Mouse (Mus musculus) left cerebral cortex, adult 18-20 months (tissue): ENCODE data around the gene Tenm1. TPM values are rescaled to one million over a fixed set of nuclear protein-coding genes. Genes with fewer than 3 reads are reported as not detected.
A peak's percentile ranks its signal among the peaks of the same experiment; 100 is the strongest.

ENCODE experiments used
- DNase-seq, 2 experiments: peaks; one replicate each; pipeline ENCODE4 v3.0.0; 2021 to 2022; ENCODE audit warnings: low spot score in 2 of 2, mixed read lengths in 1 of 2
- total RNA-seq, 2 experiments: library from RNA; stranded (reverse); gene quantifications; 2 replicates each; pipeline ENCODE4 v1.2.3; 2021

Gene Tenm1
- total RNA-seq, 2 experiments from 2014 or later, result 40.6 to 40.7 TPM

DNA sequence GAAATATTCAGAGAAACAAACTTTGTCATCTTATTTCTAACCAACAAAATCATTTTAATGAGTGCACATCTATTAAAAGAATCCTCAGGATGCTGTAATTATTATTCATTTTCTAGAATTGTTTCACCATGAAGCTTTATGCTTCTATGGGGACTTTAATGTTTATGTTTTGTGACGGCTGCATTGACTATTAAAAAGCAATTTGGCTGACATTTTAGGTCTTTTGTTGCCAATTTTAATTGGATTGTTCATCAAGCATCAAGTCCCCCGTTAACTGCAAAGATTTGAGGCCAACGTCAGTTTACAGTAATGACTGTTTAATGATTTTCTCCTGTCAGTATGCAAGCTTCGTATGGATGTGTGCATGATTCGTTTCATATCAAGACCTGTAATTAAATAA, 461.3 kb downstream of the Tenm1 start:
- DNase-seq, result no peak

GRCm38 (mm10) chrX:42861731-42862130, 567.2 kb downstream of the Tenm1 start:
- DNase-seq, result no peak

GRCm38 (mm10) chrX:42781566-42781965, 647.4 kb downstream of the Tenm1 start:
- no peak for DNase-seq

DNA sequence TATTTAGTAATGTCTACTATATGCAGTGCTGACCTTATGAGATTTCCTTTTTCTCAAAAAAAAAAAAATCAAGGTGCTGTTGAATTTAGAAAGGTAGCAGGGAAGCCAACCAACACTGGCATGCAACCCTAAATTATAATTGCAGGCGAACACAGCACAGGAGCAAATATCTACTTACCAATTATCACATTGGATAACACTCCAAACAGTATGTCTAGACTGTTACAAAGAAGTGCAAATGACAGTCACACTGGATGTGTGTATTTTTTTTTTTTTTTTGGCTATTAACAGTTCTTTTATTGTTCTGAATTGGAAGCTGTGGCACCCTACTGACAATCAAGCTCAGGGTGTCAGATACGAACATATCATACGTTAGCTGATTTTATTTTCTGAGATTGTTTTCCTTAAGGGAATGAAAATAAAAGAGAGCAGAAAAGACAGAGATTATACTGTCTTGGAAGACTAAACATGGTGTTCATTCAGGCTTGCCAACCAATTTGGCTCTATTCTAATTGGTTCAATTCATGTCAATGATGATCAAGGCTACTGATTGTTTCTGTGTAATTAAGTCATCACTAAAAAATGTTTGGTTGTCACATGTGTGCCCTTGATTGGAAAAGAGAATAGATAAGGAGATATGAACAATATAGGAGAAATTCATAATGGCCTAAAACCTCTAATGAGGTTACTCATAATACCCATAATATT, 710.7 kb downstream of the Tenm1 start:
- no peak for DNase-seq

- DNase-seq, result no peak
These were observed 728.6 kb downstream of the Tenm1 start for GRCm38 (mm10) chrX:42700291-42700690.

DNA sequence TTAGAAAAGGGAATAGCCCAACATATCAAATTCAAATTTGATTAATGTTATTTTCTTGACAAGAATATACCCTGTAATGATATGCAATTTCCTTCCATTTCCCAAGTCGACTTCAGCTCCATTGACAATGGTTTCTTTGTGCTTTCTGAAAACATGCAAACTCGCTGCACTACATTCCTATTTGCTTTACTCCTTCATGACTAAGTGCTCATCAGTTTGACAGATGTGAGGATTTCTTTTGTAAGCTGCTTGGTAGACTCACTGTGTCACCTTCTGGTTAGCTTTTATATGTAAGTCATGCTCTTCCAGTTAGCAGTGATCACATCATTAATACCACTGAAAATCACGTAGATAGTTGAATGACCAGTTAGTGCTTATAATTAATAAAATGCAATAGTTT, 781.8 kb downstream of the Tenm1 start:
- no peak for DNase-seq

DNA sequence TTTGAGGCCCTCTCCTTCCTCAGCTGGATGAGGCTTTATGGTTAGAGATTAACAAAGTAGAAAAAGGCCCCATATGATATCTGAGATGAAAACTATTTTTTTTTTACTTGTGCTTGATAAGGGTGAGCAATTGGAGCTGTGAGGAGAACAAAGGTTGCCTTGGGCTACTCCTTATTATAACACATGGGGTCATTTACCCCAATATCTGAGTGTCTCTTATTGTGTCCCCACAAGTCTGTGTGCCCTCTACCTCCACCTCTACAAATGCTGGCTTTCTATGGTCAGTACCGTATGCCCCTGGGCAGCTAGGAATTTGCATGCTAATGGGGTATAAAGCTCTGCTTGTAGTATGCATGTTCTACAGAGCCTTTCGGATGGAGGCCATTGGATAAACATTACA, 848.4 kb downstream of the Tenm1 start:
- no peak for DNase-seq

DNA sequence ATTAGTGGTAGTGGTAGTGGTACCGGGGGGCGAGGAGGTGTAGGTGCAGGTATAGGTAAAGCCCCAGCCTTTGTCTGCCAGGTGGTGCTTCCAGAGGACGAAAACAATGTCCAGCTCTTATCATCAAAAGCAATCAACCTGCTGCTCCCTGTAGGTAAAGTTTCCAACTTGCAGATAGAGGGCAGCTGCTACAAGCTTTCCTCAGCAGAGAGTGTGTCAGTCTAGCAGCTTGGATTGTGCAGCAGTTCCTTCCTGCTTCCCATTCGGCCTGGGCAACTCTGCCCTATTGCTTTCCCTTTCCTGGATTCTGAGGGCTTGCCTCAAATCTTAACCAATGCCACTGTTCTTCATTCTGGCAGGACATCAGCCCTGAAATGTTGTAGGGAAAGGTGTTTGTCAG, 870.2 kb downstream of the Tenm1 start:
- DNase-seq, result no peak

DNA sequence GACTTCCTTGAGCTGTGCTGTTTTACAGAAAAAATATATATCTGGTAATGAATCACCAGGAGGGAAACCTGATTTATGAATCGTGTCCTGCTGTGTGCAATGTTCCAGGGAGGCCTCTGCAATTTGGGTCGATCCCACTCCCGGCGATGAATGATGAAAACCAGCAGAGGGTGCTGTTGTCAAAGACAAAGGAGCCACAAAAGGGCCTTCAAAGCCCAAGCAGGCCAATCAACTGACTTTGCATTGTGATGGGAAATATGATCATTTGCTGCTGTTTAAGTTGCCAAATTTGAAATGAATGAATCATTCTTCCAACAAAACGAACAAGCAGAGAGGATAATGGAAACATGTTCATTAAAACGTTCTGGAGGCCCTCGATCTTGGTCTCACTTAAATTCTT, 871.6 kb downstream of the Tenm1 start:
- DNase-seq, result peak; percentile 42 to 64

- no peak for DNase-seq
These were observed 880.4 kb downstream of the Tenm1 start for GRCm38 (mm10) chrX:42548513-42548912.

DNA sequence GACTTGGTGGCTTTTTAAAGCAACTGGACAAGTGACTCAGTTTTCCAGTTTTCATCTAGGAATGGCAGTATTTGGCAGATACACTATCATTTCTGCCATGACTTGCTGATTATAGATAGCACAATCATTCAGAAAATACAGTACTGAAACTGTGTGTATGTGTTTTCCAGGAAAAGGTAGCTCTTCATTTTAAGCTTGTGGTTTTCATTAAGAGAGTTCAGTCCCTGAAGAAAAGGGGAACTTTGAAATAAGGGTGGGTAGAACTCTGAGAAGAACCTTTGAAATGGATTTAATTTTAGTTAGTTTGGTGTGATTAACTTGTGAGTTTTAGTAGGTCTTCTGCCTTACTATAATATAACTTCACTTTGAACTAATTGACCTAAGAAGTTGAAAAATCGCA, 883.9 kb downstream of the Tenm1 start:
- no peak for DNase-seq

- peak; percentile 69 to 72 for DNase-seq
These were observed 888.2 kb downstream of the Tenm1 start for GRCm38 (mm10) chrX:42540756-42541053.

GRCm38 (mm10) chrX:42540030-42540755, 888.7 kb downstream of the Tenm1 start:
- peak in 1 of 2 experiments; percentile 6 for DNase-seq

GRCm38 (mm10) chrX:42530703-42531102, 898.2 kb downstream of the Tenm1 start:
- DNase-seq, result no peak

DNA sequence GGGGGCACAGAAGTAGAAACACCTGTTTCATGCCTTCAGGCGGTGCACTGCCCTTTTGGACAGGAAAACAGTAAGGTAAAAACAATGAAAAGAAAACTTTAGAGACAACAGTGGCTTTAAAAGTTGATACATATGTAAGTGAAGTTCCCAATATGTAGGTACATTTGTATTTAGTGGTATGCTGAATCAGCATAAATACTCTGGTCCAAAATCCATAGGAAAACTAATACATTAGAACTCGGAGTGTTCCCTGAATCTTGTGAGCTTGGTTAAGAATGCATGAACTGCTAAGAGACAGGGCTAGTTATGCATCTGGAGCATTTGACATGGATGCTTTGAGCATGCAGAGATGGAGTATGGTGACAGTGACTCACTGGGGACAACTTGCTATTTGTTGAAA, 906.1 kb downstream of the Tenm1 start:
- no peak for DNase-seq

- DNase-seq, result no peak
These were observed 916.4 kb downstream of the Tenm1 start for GRCm38 (mm10) chrX:42512567-42512966.

- DNase-seq, result no peak
These were observed 917.8 kb downstream of the Tenm1 start for GRCm38 (mm10) chrX:42511105-42511504.

DNA sequence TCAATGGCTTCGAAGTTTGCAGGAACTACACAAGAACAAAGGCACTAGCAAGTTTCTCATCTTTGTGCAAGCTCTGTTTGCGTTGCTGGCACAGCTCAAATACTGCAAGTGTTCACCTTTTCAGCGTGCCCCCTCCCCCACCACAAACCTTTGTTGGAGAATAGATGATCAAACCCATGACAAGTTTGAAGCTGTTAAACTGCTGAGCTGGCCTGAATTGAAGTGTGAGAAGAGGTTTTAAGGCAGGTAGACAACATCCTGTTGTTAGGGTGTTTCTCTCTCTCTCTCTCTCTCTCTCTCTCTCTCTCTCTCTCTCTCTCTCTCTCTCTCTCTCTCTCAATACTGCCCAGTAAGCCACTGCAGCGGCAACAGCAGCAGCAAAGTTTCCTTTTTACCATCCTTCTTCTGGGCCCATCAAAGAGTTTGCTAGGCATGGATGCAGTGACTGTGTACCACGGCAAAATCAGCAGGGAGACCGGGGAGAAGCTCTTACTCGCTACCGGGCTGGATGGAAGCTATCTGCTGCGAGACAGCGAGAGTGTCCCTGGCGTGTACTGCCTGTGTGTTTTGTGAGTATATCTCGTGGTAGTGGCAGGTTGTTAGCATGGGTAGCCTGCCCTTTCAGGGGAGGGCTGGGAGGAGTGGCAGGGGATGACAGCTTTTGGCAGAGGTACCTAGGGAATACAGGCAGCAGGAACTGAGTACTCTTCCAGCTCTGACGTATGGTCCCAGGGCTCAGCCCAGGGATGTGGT, 926.5 kb downstream of the Tenm1 start, which contains the start of gene Sh2d1a:
Sh2d1a (plus strand) TSS at position 163 of the 753 bp plus-strand sequence.
- no peak for DNase-seq

GRCm38 (mm10) chrX:42500538-42500937, 928.4 kb downstream of the Tenm1 start:
- no peak for DNase-seq

DNA sequence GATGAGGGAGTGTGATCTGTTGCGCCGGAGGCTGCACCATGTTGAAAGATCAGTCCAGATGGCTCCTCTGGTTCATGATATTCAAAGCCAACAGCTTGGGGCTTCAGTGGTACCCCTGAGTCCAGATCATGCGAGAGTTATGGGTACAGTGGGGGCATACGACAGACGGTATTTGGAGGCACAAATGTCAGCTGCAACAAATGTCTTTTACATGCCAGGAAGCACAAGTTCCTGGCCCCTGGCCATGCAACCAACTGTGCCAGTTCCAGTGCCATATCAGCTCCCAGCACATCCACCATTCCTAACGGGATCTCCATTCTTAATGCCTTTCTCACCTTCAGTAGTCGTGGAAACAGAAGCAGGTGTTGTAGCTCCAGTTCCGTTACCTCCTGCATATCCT, 938.6 kb downstream of the Tenm1 start:
- DNase-seq, result no peak

DNA sequence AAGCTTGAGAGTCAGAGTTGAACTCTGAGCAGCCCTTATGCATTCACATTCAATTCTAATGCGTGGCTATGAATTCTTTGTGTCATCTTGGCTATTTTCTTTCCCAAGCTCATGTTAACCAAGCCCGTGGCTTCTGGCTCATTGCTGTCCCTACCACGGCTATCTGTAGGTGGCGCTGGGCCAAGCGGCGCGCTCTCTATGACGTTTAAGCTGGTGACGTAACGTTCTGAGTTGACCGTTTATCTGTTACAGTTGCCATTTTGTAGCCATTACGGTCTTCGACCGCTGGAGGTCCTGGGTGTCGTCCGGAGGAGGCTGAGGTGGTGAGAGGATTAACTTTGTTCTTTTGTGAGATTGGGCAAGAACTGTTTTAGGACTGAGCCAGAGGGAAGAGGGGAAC, 939.5 kb downstream of the Tenm1 start, which contains the start of gene Tex13c2:
Tex13c2 (plus strand) TSS at position 246 of the 400 bp plus-strand sequence.
- no peak for DNase-seq
